Mouse (Mus musculus): Measurements from ENCODE around the gene Olfr524.

The Olfr524 gene

GRCm38 (mm10) chr7:140205864-140206263, at the start of gene Olfr524:
Gene Olfr524, minus strand, starts transcription at chr7:140205964.
- DNase-seq (ENCODE audit: low spot score in 2 of 2): no peak

- no peak for DNase-seq (ENCODE audit: low spot score in 2 of 2)
Observed at GRCm38 (mm10) chr7:140253780-140254299, 48.1 kb upstream of the Olfr524 start.

- DNase-seq (ENCODE audit: low spot score in 2 of 2): no peak
Observed at GRCm38 (mm10) chr7:140247216-140247615, 41.5 kb upstream of the Olfr524 start, which contains the start of gene 5830411N06Rik. Gene 5830411N06Rik, plus strand, starts transcription at chr7:140247284.

- no peak for DNase-seq (ENCODE audit: low spot score in 2 of 2)
Observed at GRCm38 (mm10) chr7:140233696-140234095, 27.9 kb upstream of the Olfr524 start.

- no peak for DNase-seq (ENCODE audit: low spot score in 2 of 2)
Observed at GRCm38 (mm10) chr7:140231026-140231425, 25.3 kb upstream of the Olfr524 start.

GRCm38 (mm10) chr7:140228476-140228875, 22.7 kb upstream of the Olfr524 start:
- no peak for DNase-seq (ENCODE audit: low spot score in 2 of 2)

- no peak for DNase-seq (ENCODE audit: low spot score in 2 of 2)
Observed at GRCm38 (mm10) chr7:140224209-140224608, 18.4 kb upstream of the Olfr524 start.

- no peak for DNase-seq (ENCODE audit: low spot score in 2 of 2)
Observed at GRCm38 (mm10) chr7:140220375-140220774, 14.6 kb upstream of the Olfr524 start.

GRCm38 (mm10) chr7:140219268-140219667, 13.5 kb upstream of the Olfr524 start:
- DNase-seq (ENCODE audit: low spot score in 2 of 2): no peak

- DNase-seq (ENCODE audit: low spot score in 2 of 2): no peak
Observed at GRCm38 (mm10) chr7:140217967-140218366, 12.2 kb upstream of the Olfr524 start, which contains the start of gene Cd163l1. Gene Cd163l1, plus strand, starts transcription at chr7:140218267.

- DNase-seq (ENCODE audit: low spot score in 2 of 2): no peak
Observed at GRCm38 (mm10) chr7:140213841-140214240, 8.1 kb upstream of the Olfr524 start.

GRCm38 (mm10) chr7:140208677-140209076, 2.9 kb upstream of the Olfr524 start:
- DNase-seq (ENCODE audit: low spot score in 2 of 2): no peak

GRCm38 (mm10) chr7:140208153-140208552, 2.4 kb upstream of the Olfr524 start:
- no peak for DNase-seq (ENCODE audit: low spot score in 2 of 2)

- no peak for DNase-seq (ENCODE audit: low spot score in 2 of 2)
Observed at GRCm38 (mm10) chr7:140206904-140207303, 1.1 kb upstream of the Olfr524 start.

- no peak for DNase-seq (ENCODE audit: low spot score in 2 of 2)
Observed at GRCm38 (mm10) chr7:140201090-140201489, 4.7 kb downstream of the Olfr524 start.

GRCm38 (mm10) chr7:140196002-140196401, 9.8 kb downstream of the Olfr524 start:
- DNase-seq (ENCODE audit: low spot score in 2 of 2): no peak

- no peak for DNase-seq (ENCODE audit: low spot score in 2 of 2)
Observed at GRCm38 (mm10) chr7:140194031-140194430, 11.7 kb downstream of the Olfr524 start.

GRCm38 (mm10) chr7:140192851-140193250, 12.9 kb downstream of the Olfr524 start:
- DNase-seq (ENCODE audit: low spot score in 2 of 2): no peak

- DNase-seq (ENCODE audit: low spot score in 2 of 2): no peak
Observed at GRCm38 (mm10) chr7:140192445-140192844, 13.3 kb downstream of the Olfr524 start.

GRCm38 (mm10) chr7:140190435-140190834, 15.3 kb downstream of the Olfr524 start:
- no peak for DNase-seq (ENCODE audit: low spot score in 2 of 2)

GRCm38 (mm10) chr7:140188391-140189328, 17.1 kb downstream of the Olfr524 start:
- DNase-seq (ENCODE audit: low spot score in 2 of 2): no peak

- DNase-seq (ENCODE audit: low spot score in 2 of 2): no peak
Observed at GRCm38 (mm10) chr7:140187721-140188390, 17.9 kb downstream of the Olfr524 start.
